Mouse (Mus musculus): ENCODE measurements at regions not wholly inside any gene's neighbourhood (a gene's known extent, or its start where the extent isn't known, plus 50 kb on each side); places are given as distances from the start of the nearest gene placed in this dataset.

DNA sequence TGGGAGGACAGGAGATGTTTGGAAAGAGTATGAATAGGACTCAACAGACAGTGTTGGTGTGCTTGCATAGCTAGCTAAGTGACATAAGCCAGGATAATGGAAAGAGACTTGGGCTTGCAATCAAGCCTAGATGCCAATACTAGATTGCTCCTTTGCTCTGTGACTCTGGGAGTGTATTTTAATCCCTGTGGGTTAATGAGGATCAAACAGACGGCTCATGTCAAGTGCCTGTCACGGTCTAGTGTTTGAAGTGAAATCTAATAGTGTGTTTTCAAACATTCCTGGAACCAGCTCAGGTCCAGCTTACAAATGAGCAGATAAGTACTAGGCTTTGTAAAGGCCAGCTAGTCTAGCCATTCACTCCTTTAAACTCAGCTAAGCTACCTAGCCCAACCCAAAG, 64.1 kb upstream of the Ranbp3l start:
- DNase-seq = no peak

DNA sequence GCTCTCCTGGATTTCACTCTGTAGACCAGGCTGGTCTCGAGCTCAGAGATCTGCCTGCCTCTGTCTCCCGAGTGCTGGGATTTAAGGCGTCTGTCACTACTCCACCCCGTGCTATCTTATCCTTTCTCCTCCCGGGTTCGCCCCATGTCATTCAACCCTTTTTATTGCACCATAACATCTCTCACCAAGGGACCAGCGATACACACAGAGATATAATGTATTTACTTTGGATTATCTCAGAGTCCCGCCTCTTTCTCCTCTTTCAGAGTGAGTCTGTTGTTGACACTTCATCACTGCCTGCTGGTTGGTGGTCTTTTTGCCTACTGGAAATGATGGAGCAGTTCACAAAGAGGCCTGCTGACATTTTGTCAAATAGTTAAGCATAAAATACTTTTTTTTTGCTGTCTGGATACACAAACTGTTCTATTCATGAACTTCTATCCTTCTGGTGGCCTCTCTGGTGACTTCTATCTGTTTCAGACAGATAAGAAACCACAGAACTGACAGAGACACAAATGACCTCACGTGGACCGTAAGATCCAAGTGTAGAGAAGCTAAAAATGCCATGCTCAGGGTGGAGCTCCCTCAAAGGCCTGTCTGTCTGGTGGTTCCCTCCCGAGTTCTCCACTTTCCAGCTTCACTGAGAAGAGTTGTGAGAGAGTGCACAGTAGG, 70.1 kb upstream of the Ranbp3l start:
- no peak for DNase-seq

DNA sequence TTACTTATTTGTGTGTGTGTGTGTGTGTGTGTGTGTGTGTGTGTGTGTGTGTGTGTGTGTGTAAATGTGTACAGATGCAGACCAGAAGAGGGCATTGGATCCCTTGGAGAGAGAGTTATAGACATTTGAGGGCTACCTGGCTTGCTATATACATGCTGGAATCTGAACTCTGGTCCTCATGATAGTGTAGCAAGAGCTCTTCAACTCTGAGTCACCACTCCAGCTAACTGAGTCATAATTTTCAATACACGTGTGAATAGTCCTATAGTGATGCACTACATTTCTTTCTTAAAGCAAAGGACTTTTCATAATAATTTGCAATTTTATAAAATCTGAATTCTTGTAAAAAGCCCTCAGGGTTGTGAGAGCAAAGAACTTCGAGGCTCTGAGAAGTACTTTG, 70.9 kb upstream of the Ranbp3l start:
- DNase-seq = no peak

DNA sequence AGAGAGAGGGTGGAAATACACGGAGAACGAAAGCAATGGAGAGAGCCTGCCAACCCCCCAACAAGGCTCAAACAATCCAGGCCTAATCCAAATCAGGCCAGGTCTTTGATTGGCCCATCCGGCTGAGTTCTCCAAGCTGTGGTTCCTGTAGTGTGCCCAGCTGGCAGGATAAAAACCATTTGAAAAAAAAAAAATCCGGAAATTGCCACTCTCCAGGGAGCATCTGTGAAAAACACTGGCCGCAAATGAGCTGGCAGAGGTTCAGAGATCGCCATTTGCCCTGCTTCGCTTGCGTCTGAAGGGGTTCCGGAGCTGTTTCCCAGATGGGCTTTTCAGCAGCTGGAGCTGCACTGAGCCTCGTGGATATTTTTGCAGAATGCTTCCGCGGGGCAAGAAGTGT, 71.4 kb upstream of the Ranbp3l start:
- DNase-seq = no peak

DNA sequence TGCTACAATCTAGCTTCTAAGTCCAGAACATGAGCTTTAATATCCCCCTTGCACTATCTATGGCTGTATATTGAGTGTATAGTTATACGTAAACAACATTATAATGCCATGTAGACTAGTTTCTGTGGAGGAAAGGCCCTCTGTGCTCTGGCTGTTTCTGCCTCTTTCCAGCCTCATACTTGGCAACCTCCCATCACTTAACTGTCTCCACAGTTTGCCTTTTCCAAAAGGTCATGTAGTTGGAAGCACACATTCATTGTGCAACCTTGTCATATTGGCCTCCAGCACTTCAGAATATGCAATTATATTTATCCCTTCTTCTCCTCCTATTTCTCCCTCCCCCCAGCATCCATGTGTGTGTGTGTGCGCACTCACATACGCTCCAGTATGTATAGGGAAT, 82.2 kb upstream of the Ranbp3l start:
- DNase-seq = no peak

DNA sequence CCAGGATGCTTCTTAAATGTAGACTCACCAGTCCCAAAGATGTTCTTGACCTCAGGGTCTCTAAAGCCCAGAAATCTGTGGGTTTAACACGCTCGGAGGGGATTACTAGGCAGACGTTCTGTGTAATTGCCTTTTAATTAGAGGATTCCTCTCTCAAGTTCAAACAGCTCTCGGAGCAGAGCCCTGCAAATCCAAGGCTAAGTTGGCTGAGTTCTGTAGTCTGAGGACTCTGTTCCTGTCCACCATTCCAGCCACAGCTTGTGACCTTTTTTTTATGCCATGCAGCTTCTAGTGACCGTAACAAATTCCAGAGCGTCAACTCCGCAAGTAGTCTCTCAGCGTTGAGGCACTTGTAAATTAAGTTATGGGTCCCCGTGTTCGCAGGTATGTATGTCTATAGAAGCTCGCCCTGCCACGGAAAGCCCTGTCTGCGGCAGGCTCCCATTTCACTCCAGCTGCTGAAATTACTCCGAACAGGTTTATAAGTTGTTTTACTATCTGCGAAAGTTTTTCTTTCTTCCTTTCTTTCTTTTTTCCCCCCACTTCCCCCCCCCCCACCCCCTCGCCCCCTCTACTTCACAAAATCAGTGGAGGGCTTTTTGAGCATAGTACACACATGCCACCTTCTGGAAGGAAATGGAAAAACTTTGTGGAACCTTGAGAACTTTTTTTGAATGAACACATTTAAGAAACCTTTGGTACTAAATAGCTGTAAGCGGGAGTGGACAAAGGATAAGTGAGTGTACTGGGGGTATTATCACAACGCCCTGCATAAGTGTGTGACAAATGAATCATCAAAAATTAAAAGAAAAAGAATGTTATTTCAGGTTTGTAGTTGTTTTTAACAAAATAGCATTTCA, 82.9 kb upstream of the Ranbp3l start:
- no peak for DNase-seq

DNA sequence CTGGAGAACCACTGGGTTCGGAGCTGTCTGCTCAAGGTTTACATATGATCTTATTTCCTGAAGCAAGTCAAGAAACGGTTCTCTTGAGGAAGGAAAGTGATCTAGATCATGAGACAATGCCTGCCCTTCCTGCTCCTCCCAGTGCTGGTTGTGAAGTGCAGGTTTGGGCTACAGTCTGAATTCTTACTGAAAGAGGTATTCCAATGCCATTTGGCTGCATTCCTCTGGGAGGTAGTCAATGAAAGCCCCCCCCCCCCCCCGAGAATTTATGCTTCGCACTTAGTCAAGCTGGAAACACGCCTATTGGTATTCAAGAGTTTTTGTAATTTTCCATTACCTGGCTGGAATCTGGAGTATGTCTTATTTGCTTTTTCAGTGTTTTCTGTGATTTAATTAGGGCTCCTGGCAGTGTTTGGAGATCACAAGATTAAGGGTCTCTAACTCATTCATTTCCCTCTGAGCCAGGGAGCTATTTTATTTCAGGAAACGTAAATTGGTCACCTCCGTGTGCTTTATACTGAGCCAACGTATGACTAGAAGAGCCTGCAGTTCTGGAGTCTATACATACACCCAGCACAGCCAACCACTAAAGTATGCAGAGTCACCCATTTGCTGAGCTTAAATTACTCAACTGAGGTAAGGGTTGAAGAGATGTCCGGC, 84.7 kb upstream of the Ranbp3l start:
- no peak for DNase-seq

DNA sequence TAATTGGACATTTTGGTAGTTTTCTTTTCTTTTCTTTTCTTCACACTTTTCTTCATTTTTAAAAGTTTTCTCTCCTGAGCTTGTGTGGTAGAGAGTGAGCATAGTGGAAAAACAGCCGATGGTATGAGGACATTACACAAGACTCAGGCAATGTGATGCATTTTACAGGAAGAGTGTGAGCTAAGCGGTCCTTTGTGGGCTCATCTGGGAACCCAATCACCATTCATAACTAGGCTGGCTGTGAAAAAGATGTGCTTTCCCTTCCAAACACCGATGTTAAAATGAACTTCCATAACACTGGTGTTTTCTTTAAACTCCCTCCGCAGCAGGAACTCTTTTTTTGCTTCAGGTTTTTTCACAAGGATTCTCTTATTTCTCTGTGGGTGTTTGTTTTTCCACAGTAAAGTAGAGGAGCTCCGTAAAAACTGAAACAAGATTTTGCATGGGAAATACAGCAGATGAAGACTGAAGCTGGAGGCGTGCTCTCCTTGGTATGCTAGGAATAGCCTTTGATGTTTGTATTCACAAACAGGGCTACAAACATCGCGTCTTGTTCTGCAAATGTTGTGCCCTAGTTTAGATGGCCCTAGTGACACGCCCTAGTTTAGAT, 92.8 kb upstream of the Ranbp3l start:
- DNase-seq = no peak

DNA sequence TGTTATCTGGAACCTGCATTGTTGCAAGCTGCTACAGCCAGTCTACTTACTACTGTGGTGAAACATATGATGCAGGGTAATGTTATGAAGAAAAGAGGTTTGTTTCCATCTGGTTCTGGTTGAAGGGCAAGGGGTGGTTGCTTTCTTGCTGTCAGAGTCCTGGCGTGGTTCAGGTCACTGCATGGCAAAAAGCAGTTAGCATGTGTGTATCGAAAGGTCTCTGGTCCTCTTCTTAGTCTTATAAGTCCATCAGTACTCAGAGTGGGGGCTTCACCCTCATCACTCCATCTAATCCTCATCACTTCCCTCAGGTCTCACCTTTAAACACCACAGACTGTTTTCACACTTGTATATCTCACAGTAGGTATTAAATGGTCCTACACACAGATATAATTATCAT, 99.7 kb upstream of the Ranbp3l start:
- no peak for DNase-seq

DNA sequence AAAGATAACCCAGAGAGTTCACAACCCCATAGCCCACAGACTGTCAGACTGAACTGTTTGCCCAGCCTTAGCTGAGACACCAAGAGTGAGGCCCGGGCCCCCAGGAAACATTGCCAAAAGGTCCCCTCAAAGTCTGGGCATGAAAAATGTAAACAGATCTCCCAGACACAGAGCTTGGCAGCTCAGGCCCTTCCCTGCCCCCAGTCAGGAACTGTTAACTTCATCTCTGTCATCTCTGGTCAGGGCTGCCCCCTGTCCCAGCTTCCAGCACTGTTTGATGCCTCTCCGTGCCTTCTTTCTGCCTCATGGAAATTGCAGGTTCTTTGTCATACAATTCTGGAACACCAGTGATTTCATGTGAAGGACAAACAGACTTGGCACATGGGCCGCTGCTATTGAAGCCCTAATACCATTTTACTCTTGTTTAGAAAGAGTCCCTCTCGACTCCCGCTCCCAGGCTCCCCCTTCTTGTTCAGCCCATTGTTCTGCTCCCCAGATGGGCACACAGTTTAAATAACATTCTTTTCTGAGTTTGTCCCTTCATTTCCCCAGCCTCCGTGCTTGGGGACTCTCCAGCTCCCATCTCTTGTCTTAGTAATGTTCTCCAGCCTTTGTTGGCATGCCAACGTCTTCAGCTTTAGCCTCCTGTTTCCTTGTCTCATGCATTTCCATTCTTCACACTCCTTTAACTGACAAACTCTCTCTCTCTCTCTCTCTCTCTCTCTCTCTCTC, 100.4 kb upstream of the Ranbp3l start:
- no peak for DNase-seq

DNA sequence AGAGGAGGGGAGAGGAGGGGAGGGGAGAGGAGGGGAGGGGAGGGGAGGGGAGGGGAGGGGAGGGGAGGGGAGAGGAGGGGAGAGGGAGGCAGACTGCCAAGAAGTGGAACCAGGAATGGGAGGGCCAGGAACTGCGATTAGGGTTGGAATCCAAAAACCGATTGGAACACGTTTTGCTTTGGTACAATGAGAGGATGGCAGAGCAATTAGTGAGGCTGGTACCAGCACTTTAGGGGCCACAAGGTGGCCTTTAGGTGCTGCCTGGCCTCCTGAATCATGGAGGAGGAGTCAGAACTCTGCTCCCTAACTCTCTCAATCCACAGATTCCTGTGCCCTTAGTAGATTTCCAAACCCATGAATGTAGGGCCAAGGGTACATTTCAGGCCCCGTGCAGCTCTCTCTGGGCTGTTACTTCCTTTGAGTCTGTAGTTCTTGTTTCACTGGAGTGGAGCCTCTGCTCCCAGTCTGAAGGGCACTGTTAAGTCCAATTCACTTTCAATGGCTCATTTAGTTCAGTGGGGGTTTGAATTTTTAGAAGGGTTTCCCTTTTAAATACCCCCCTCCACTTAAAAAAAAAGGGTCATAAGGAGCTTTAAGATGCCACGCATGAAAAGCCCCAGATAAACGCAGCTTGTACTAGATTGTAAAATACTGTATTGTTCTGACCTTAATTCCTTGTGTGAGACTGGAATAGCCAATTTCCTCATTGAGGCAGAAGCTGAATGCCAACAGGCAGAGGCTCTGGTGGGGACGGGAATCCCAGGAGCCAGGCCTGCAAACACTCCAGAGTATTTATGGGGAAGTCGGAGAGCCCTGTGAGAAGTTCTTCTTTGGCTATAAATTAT, 102.4 kb upstream of the Ranbp3l start:
- no peak for DNase-seq

DNA sequence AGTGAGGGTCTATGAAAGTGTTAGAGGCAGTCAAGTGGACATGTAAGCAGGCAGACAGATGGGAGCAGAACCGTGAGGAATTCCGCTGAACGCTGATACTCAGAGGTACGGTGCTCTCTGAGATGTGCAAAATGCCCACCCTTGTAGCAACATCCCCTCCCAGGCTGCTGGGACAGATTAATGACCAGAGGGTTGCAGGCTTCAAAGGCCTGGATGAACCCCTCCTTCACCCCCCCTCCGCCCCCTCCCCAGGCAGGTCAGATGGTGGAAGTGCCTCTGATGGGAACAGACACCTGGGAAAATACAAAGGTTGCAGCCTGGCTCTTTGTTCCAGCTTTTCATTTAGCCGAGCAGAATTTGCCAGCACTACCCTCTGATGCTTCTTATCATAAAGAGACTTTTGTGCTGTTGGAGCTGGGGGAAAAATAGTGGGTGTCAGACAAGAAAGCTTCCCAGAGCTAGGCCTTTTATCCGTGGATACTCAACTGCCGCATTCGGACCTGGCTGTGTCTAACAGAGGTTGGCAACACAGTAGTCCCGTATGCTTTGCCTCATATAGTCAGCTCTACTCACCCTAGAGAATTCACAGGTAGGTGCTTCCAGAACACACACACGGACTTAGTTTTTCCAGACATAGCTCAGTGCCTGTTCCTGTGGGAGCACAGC, 111.2 kb upstream of the Ranbp3l start:
- DNase-seq = no peak

DNA sequence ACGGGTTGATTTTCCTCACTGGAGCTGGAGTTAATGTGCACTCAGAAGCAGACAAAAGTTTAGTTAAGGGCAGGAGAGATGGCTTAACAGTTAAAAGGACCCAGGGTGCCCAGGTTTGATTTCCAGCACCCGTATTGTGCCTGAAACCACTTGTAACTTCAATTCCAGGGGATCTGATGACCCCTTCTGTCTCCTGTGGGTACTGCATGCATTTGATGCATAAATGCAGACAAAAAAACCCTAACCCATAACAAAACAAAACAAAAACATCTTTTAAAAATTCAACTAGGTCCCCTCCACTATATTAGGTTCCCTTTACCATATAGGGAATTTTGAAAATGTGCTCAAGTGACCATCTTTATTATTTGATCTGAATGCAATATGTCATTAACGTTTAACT, 112.2 kb upstream of the Ranbp3l start:
- DNase-seq = no peak

DNA sequence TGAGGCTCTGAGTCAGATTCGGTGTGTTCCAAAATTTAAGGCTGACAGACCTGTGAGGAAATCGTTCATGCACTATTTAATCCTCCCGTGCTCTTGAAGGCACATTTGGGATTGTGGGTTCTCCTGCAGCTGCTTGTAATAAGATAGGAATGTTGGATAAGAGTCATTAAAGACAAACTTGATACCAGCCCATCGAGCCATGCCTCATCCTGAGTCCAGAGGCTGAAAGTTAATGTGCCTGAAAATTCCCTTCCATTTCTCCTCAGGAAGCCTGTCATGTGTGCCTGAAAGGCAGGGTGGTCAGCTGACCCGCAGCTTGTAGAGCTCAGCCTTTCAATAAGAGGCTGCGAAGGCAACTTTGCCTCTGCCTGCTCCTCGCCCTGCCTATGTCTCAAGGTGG, 113.4 kb upstream of the Ranbp3l start:
- no peak for DNase-seq

DNA sequence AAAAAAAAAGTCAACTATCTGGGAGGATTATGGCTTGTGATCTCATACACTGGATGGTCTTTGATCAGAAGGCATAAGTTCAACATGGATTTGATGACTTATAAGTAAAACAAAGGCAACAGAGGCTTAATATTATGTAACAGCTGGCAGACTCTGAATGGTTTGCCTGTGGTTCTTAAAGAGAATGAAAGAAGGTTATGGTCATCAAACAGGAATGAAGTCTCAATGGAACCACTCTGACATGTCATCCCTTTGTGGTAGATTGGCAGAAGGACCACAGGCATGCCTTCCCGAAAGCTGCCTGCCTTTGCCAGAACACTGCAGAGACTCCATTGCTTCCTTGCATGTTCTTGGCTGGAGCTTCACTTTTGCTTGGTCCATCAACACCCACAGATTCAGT, 116.8 kb upstream of the Ranbp3l start:
- no peak for DNase-seq

DNA sequence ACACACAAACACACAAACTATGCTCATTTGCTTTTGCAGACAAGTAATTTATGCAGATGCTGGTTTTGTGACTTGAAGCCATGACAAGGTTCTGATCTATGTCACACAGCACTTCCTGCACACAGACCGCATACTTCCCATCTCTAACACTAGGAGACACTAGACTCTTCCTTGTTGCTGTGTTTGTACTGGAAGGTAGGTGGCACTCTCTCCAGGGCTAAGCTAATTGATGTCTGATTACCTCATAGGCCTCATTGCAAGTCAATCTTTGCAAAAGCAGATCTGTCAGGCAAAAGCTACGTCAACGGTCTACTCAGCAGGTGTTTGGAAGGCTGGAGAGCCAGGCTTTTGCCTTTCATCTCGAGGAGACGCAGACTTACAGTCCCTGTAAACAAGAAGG, 118.3 kb upstream of the Ranbp3l start:
- peak; percentile 4 for DNase-seq

DNA sequence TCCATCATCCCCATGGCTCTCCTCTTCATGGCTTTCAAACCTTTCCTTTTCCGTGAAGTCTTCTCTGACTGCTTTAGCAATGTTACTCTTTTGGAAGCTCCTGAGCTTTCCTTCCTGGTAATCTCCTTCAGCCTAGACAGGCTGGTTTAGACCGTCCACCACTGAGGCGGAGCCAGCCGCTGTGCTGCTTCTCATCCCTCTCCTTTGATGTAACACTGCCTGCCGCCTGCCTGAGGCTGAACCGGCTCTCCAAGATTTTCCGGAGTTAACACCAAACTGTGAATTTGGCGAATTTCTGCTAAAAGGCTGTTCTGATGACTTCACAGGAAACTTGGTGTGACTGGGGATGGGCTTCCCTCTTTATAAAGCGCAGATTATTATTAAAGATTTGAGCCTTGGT, 125.6 kb upstream of the Ranbp3l start:
- DNase-seq = no peak

DNA sequence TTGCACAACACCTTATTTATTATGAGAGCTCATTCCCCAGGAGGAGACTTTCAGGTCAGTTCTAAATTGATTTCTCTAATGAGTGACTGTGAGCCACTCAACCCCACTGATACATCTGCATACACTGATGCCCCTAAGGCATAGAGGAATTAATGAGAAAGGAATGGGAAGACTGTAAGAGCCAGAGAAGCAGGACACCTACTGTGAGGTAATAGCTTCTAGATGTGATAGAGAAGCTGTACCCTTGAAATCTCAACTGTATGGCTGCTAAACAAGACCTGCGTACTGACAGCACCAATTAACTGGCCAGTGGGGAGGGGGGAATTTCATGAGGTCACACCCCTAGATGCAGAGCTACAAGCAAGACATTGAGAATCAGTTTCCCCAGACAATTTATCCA, 128.3 kb upstream of the Ranbp3l start:
- DNase-seq = no peak

DNA sequence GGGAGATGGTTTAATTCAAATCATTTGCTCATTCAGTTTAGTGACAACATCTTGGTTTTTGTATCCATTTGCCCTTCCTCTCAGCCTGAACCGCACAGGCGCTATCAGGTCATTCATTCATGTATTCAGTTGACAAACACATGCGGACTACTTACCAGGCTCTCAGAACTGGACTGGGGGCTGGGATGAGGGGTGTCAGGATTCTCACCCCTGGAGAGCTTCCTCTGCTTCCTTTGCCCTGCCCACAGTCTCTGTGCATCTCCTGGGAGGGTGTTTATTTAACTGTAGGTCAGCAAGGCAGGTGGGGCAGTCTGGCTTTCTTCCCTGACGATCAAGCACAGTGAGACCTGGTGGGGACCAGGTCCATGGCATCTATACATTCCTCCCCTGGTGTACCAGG, 123.6 kb upstream of the Slc1a3 start:
- DNase-seq = no peak

DNA sequence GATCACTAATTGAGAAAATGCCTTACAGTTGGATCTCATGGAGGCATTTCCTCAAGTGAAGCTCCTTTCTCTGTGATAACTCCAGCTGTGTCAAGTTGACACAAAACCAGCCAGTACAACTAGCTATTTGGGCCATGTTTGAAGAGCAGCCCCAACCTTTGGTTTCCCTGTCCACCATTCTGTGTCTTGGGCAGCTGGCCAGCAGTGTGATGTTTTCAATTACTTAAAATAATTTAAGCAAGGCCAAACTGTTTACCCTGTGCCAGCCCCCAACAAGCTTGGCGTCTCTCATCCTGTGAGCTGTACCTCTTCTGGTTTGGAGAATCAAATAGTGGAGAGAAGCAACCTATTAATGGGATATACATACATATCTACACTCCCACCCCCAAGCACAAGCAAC, 122.4 kb upstream of the Slc1a3 start:
- DNase-seq = no peak

Measured in adrenal gland, postnatal 14 days (tissue).